Mouse (Mus musculus) MEL (cell line): ENCODE data around the gene Hoxa5.

Experiments used
- CTCF ChIP-seq, 3 experiments: IDR thresholded peaks in 2 of 3; conservative IDR thresholded peaks in 1 of 3; 2 replicates each; pipeline ENCODE4 v1.5.1; 2011 to 2012; ENCODE audit warnings: low read length in 3 of 3, low read depth in 2 of 3, mild to moderate bottlenecking in 2 of 3, improper control_type of control experiment in 1 of 3, inconsistent platforms in 1 of 3, mixed read lengths in 1 of 3, moderate library complexity in 1 of 3; ENCODE audit not compliant: control insufficient read depth in 1 of 3, insufficient read depth in 1 of 3, poor library complexity in 1 of 3, severe bottlenecking in 1 of 3
- EP300 ChIP-seq, 2 experiments: IDR thresholded peaks; 2 replicates each; pipeline ENCODE4 v1.6.1; 2011; ENCODE audit warnings: improper control_type of control experiment in 2 of 2, low read length in 2 of 2, low read depth in 1 of 2, mild to moderate bottlenecking in 1 of 2
- TBP ChIP-seq: IDR thresholded peaks from 2 replicates; pipeline ENCODE4 v1.8.0; 2011; ENCODE audit warnings: low read depth, low read length, improper control_type of control experiment

GRCm38 (mm10) chr6:52180726-52181125 lies 23.7 kb downstream of the Hoxa5 start:
- no peak for TF ChIP-seq CTCF (IDR thresholded peaks at IDR 0.05 in 2 of 3, conservative IDR thresholded peaks at IDR 0.05 in 1 of 3; ENCODE audit: control insufficient read depth in 1 of 3, insufficient read depth in 1 of 3, low read depth in 2 of 3, low read length in 3 of 3, poor library complexity in 1 of 3, severe bottlenecking in 1 of 3)
- TF ChIP-seq EP300 (IDR thresholded peaks at IDR 0.05; ENCODE audit: low read depth in 1 of 2, low read length in 2 of 2): no peak
- no peak for TF ChIP-seq TBP
